Mouse (Mus musculus) lung, postnatal 0 days (tissue): Measurements from ENCODE around the gene Tnik. TPM values are rescaled to one million over a fixed set of nuclear protein-coding genes. Genes with fewer than 3 reads are reported as not detected.
A peak's percentile ranks its signal among the peaks of the same experiment; 100 is the strongest.

ENCODE experiments used
- ATAC-seq: fragments of 200-750 bp; cut with Nextera tagmentation; 2 replicates; pipeline ENCODE4 v1.8.0; 2017; ENCODE audit warnings: moderate library complexity
- DNase-seq: peaks from one replicate; pipeline ENCODE4 v3.0.0-alpha.2; 2016; ENCODE audit warnings: low spot score
- H3K27ac ChIP-seq: fragments of 300-500 bp; sonication (generic); 2 replicates; pipeline ENCODE4 v1.5.1; 2014; ENCODE audit warnings: antibody characterized with exemption, mild to moderate bottlenecking, low read length, mixed read lengths
- H3K27me3 ChIP-seq: fragments of 300-500 bp; sonication (generic); replicated peaks from 2 replicates; pipeline ENCODE4 v1.6.1; 2014; ENCODE audit warnings: low read length, mixed read lengths; ENCODE audit not compliant: insufficient read depth
- H3K36me3 ChIP-seq: fragments of 300-500 bp; sonication (generic); 2 replicates; pipeline ENCODE4 v1.6.1; 2014; ENCODE audit warnings: low read length, mixed read lengths; ENCODE audit not compliant: insufficient read depth
- H3K4me1 ChIP-seq: fragments of 300-500 bp; sonication (generic); 2 replicates; pipeline ENCODE4 v1.6.1; 2014; ENCODE audit warnings: antibody characterized with exemption, low read depth, low read length, mixed read lengths; ENCODE audit not compliant: insufficient read depth
- H3K4me2 ChIP-seq: fragments of 300-500 bp; sonication (generic); replicated peaks from 2 replicates; pipeline ENCODE4 v1.6.1; 2014; ENCODE audit warnings: low read depth, mild to moderate bottlenecking, low read length, moderate library complexity, mixed read lengths
- H3K4me3 ChIP-seq: fragments of 300-500 bp; sonication (generic); 2 replicates; pipeline ENCODE4 v1.5.1; 2014; ENCODE audit warnings: low read depth, low read length
- H3K9ac ChIP-seq: fragments of 300-500 bp; sonication (generic); replicated peaks from 2 replicates; pipeline ENCODE4 v1.6.1; 2014; ENCODE audit warnings: low read depth, mild to moderate bottlenecking
- H3K9me3 ChIP-seq: fragments of 300-500 bp; sonication (generic); 2 replicates; pipeline ENCODE4 v1.6.1; 2016; ENCODE audit warnings: low read length, mixed read lengths
- CTCF ChIP-seq: IDR thresholded peaks from 2 replicates; pipeline ENCODE4 v1.5.1; 2016; ENCODE audit warnings: antibody characterized with exemption, mild to moderate bottlenecking
- EP300 ChIP-seq: IDR thresholded peaks from 2 replicates; pipeline ENCODE4 v1.6.1; 2016; ENCODE audit warnings: antibody characterized with exemption, mild to moderate bottlenecking, control low read depth
- WGBS: fragments of 180-500 bp; shearing (Covaris S2); extraction: QIAGEN DNeasy Blood & Tissue Kit; methylation state at CpG from one replicate; pipeline ENCODE4 v1.1.7; 2014; 5-methylcytosine and 5-hydroxymethylcytosine counted together
- polyA plus RNA-seq: library from polyadenylated mRNA; unstranded; fragments of >200 nt; fragmentation: Nextera tagmentation; extraction: Ambion mirVana; gene quantifications from 2 replicates; pipeline ENCODE4 v1.2.1, GENCODE M21; 2015

Gene Tnik
- polyA plus RNA-seq, 1 experiment from 2014 or later: 6.1 TPM

- no peak overlapping the region for H3K4me3 ChIP-seq
- no peak overlapping the region for H3K4me2 ChIP-seq
- H3K36me3 ChIP-seq: no peaks in the 10 kb centered on the region
- ATAC-seq: no peak
- H3K4me1 ChIP-seq: no peaks in the 10 kb centered on the region
- H3K9me3 ChIP-seq: no peaks in the 10 kb centered on the region
- no peak overlapping the region for H3K27ac ChIP-seq
- DNase-seq: no peak
- H3K27me3 ChIP-seq: no peaks in the 10 kb centered on the region
- 52% methylated on average over 2 of the region's 2 CpGs for WGBS
- no peak overlapping the region for H3K9ac ChIP-seq
- TF ChIP-seq CTCF (no peak), EP300 (no peak)
These were observed 24.9 kb upstream of the Tnik start for GRCm38 (mm10) chr3:28238136-28238535.

- Histone ChIP-seq H3K4me3 (no peak overlapping the region), H3K4me2 (no peak overlapping the region), H3K9me3 (no peaks in the 10 kb centered on the region), H3K4me1 (no peaks in the 10 kb centered on the region), H3K9ac (no peak overlapping the region), H3K36me3 (no peaks in the 10 kb centered on the region), H3K27me3 (no peaks in the 10 kb centered on the region), H3K27ac (no peak overlapping the region)
- TF ChIP-seq EP300 (no peak), CTCF (no peak)
- ATAC-seq (no peak), DNase-seq (no peak)
- 82% methylated on average over 2 of the region's 2 CpGs for WGBS
These were observed 20.5 kb upstream of the Tnik start for GRCm38 (mm10) chr3:28242561-28242960.

DNA sequence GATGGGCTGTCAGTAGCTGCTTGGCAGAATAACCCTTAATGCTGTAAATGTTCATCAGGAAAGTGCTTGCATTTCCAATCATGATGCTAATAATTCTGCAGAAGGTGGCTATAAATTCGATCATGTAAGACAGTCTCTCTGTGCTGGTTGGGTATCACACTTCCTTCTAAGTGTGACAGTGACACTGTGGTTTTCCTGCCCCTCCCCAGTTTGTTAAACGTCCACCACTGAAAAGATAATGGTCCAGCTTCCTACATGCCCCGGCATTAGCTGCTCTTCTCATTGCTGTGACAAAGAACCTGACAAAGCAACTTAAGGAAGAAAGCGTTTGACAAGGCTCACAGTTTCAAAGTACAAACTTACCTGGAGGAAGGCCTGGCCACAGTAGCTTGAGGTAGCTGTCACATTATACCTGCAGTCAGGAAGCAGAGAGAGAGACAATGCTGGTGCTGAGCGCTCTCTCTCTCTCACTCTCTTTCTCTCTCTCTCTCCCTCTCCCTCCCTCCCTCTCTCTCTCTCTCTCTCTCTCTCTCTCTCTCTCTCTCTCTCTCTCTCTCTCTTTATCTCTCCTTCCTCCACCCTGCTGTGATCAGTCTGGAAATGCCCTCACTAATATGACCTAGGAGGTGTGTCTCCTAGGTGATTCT lies 18.6 kb upstream of the Tnik start:
- Histone ChIP-seq H3K27ac (no peak overlapping the region), H3K4me3 (no peak overlapping the region), H3K9ac (no peak overlapping the region), H3K4me1 (no peaks in the 10 kb centered on the region), H3K36me3 (no peaks in the 10 kb centered on the region), H3K4me2 (no peak overlapping the region), H3K27me3 (no peaks in the 10 kb centered on the region), H3K9me3 (no peaks in the 10 kb centered on the region)
- ATAC-seq (no peak), DNase-seq (no peak)
- 69% methylated on average over 5 of the region's 5 CpGs for WGBS
- no peak for TF ChIP-seq CTCF
- TF ChIP-seq EP300: no peak

GRCm38 (mm10) chr3:28248255-28248957 lies 14.6 kb upstream of the Tnik start:
- ATAC-seq (peak; percentile 23; the same call in 1 of the 2 replicates), DNase-seq (peak; percentile 44)
- Histone ChIP-seq H3K27ac (no peak overlapping the region), H3K4me1 (no peaks in the 10 kb centered on the region), H3K4me2 (no peak overlapping the region), H3K27me3 (no peaks in the 10 kb centered on the region), H3K9ac (no peak overlapping the region), H3K9me3 (no peaks in the 10 kb centered on the region), H3K36me3 (no peaks in the 10 kb centered on the region), H3K4me3 (no peak overlapping the region)
- TF ChIP-seq EP300 (no peak), CTCF (no peak)
- 43% methylated on average over 3 of the region's 3 CpGs for WGBS

DNA sequence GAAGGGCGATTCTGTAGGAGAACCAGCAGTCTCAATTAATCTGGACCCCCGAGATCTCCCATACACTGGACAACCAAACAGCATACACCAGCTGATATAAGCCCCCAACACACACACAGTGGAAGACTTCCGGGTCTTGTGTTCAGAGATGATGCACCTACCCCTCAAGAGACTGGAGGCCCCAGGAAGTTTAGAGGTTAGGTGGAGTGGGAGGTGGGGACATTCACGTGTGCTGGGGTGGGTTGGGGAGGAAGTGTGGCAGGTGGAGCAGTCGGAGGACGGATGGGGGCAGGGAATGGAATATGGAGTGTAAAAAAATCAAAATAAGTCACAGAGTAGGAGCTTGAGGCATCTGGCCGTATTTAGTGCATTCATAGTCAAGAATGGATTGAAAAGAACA lies 7.3 kb upstream of the Tnik start:
- Histone ChIP-seq H3K27ac (no peak overlapping the region), H3K9ac (no peak overlapping the region), H3K4me3 (no peak overlapping the region), H3K36me3 (no peaks in the 10 kb centered on the region), H3K4me2 (no peak overlapping the region), H3K9me3 (no peaks in the 10 kb centered on the region), H3K27me3 (no peaks in the 10 kb centered on the region), H3K4me1 (no peaks in the 10 kb centered on the region)
- 77% methylated on average over 7 of the region's 7 CpGs for WGBS
- TF ChIP-seq CTCF (no peak), EP300 (no peak)
- DNase-seq (no peak), ATAC-seq (no peak)

DNA sequence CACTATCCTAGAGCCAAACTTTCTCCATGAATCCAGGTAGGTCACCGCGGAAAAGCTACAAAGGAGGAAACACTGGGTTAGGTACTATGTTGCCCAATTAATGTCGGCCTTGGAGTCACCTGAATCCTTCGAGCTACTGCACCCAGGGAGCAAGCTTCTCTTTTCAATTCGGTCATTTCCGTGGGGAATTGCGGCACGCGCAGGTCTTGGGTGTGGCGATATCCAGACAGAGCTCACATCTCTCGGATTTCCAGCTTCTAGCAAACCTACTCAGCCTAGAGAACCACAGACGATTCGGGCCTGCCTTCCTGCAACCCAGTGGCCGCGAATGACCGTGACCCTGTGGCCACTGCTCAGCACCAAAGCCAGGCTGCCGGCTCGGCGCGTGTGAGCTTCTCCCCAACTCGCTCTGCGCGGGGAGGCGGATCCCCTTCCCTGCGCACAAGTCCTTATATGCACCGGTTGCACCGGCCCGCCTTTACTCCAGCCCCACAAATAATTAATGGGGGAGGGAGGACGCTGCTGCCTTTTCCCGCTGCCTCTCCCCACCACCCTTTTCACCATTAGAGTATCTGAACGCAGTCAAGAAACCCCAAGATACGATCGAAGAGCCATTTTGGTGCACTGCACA lies 528 bp upstream of the Tnik start:
- Histone ChIP-seq H3K4me1 (no peaks in the 10 kb centered on the region), H3K9me3 (no peaks in the 10 kb centered on the region), H3K36me3 (no peaks in the 10 kb centered on the region), H3K27me3 (no peaks in the 10 kb centered on the region), H3K9ac (peak overlapping the region; percentile 37; the same call in 1 of the 2 replicates), H3K4me2 (peak overlapping the region; percentile 83), H3K27ac (0 out of 2 replicates have a peak overlapping the region, but pooled peaks have one; percentile 21), H3K4me3 (peak overlapping the region; percentile 69)
- WGBS: 1% methylated on average over 33 of the region's 33 CpGs
- TF ChIP-seq EP300 (peak; percentile 18; the same call in 1 of the 2 replicates), CTCF (no peak)
- peak; percentile 68 for DNase-seq
- ATAC-seq: peak; percentile 76
